Mouse (Mus musculus): ENCODE results near the gene Tgfbr3l. TPM values are rescaled to one million over a fixed set of nuclear protein-coding genes. Genes with fewer than 3 reads are reported as not detected.

Gene Tgfbr3l
- 13.9 and 25.2 TPM in 2 replicates for polyA plus RNA-seq (2012; rRNA removed)

DNA sequence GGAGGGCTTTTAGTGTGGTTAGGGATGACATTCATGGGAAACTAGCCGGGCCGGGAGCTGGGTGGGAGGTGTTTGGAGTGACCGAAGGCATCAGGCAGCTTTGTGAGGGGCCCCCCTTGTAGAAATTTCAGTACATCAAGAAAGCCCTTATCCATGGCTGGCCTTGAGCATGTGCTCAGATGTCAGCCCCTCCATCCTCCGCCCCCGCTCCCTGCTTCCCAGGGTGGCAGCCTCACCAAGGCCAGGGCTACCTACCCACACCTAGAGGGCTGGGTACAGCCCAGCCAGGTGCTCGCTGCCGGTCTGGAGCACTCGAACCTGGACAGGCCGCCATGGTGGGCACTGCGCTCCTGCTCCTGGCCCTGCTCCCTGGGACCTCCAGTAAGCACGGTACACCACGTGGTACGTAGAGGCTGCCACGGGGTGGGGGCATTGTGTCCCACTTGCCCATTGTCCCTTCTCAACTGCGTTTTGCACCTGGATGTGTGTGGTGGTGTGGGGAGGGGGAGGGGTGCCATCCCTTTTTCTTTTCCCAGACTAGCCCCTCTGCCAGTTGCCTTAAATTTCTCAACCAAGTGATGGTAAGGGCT, at the start of gene Tgfbr3l:
Gene Tgfbr3l, plus strand, starts transcription at position 264 of the 590 bp plus-strand sequence.
- Histone ChIP-seq H3K27me3 (ENCODE audit: control insufficient read depth, insufficient read depth, low read length) (no peaks in the 10 kb centered on the region), H3K36me3 (ENCODE audit: control insufficient read depth, insufficient read depth, low read length) (peaks cover 33% of the 10 kb centered on the region), H3K4me1 (ENCODE audit: control insufficient read depth, insufficient read depth, insufficient read length) (peaks cover 2% of the 10 kb centered on the region; the same call in 1 of the 2 replicates), H3K27ac (ENCODE audit: insufficient read depth, low read length) (no peak within 1 kb of the TSS), H3K4me3 (ENCODE audit: extremely low read depth, insufficient read depth, insufficient read length) (no peak within 1 kb of the TSS)
- TF ChIP-seq CTCF (IDR thresholded peaks at IDR 0.05; ENCODE audit: extremely low read depth, insufficient read depth, insufficient read length, insufficient replicate concordance) = no peak
- TF ChIP-seq POLR2A (IDR thresholded peaks at IDR 0.05; ENCODE audit: low read depth, low read length) = no peak
- no peak for DNase-seq (ENCODE audit: low read depth in 1 of 2, low spot score in 2 of 2)
- WGBS = 92% methylated on average over 15 of the region's 15 CpGs

DNA sequence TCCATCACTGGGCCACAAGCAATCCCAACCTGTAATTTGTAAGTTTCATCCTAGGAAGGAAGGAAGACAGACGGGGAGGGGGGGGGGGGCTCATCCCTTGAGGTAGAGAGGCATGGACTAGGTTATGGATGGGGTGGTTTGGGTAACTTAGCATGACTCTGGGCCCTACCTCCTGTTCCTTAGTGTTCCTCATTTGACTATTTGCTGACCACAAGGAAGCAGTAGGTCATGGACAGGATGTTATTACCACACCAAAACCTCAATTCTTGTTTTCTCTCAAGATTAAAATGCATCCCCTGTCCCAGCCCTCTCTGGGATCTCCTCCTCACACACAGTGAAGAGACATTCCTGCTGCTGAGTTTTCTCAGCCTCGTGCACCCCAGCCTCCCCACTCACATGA, 46.7 kb upstream of the Tgfbr3l start:
- WGBS = 48% methylated on average over 2 of the region's 2 CpGs
- no peak overlapping the region for H3K4me3 ChIP-seq (ENCODE audit: extremely low read depth, insufficient read depth, insufficient read length)
- no peaks in the 10 kb centered on the region for H3K4me1 ChIP-seq (ENCODE audit: control insufficient read depth, insufficient read depth, insufficient read length)
- H3K27ac ChIP-seq (ENCODE audit: insufficient read depth, low read length) = no peak overlapping the region
- H3K36me3 ChIP-seq (ENCODE audit: control insufficient read depth, insufficient read depth, low read length) = peaks cover 2% of the 10 kb centered on the region; the same call in 1 of the 2 replicates
- no peak for DNase-seq (ENCODE audit: low read depth in 1 of 2, low spot score in 2 of 2)
- TF ChIP-seq POLR2A (IDR thresholded peaks at IDR 0.05; ENCODE audit: low read depth, low read length) (no peak), CTCF (IDR thresholded peaks at IDR 0.05; ENCODE audit: extremely low read depth, insufficient read depth, insufficient read length, insufficient replicate concordance) (no peak)
- no peaks in the 10 kb centered on the region for H3K27me3 ChIP-seq (ENCODE audit: control insufficient read depth, insufficient read depth, low read length)

DNA sequence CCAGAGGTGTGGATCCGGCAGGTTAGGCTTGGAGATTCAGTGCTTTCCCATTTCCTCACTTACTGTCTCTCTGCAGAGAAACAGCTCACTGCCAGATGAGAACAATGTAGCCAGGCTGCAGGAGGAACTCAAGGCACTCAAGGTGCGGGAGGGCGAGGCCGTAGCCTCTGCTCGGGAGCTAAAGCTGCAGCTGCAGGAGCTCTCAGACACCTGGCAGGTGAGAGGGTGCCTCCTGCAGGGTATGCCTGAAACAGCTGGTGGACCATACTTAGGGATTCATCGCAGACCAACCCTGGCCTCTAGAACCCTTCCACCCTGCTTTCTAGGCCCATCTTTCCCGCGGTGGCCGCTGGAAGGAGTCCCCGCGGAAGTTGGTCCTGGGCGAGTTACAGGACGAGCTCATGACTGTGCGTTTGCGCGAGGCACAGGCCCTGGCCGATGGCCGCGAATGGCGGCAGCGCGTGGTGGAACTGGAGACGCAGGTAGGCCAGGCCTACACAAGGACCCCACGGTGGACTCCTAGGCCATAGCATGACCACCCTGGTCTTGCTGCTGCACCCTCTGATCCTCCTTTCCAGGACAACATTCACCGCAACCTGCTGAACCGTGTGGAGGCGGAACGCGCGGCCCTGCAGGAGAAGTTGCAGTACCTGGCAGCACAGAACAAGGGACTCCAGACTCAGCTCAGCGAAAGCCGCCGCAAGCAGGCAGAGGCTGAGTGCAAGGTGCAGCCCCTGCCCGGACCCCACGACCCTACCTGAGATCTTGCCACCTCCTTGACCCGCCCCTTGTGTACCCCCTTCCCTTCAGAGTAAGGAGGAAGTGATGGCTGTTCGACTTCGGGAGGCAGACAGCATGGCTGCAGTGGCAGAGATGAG, 42.5 kb upstream of the Tgfbr3l start:
- 78% methylated on average over 38 of the region's 38 CpGs for WGBS
- TF ChIP-seq CTCF (IDR thresholded peaks at IDR 0.05; ENCODE audit: extremely low read depth, insufficient read depth, insufficient read length, insufficient replicate concordance) = no peak
- no peak for TF ChIP-seq POLR2A (IDR thresholded peaks at IDR 0.05; ENCODE audit: low read depth, low read length)
- Histone ChIP-seq H3K27me3 (ENCODE audit: control insufficient read depth, insufficient read depth, low read length) (no peaks in the 10 kb centered on the region), H3K27ac (ENCODE audit: insufficient read depth, low read length) (no peak overlapping the region), H3K4me1 (ENCODE audit: control insufficient read depth, insufficient read depth, insufficient read length) (no peaks in the 10 kb centered on the region), H3K4me3 (ENCODE audit: extremely low read depth, insufficient read depth, insufficient read length) (no peak overlapping the region), H3K36me3 (ENCODE audit: control insufficient read depth, insufficient read depth, low read length) (peaks cover 2% of the 10 kb centered on the region; the same call in 1 of the 2 replicates)
- no peak for DNase-seq (ENCODE audit: low read depth in 1 of 2, low spot score in 2 of 2)

DNA sequence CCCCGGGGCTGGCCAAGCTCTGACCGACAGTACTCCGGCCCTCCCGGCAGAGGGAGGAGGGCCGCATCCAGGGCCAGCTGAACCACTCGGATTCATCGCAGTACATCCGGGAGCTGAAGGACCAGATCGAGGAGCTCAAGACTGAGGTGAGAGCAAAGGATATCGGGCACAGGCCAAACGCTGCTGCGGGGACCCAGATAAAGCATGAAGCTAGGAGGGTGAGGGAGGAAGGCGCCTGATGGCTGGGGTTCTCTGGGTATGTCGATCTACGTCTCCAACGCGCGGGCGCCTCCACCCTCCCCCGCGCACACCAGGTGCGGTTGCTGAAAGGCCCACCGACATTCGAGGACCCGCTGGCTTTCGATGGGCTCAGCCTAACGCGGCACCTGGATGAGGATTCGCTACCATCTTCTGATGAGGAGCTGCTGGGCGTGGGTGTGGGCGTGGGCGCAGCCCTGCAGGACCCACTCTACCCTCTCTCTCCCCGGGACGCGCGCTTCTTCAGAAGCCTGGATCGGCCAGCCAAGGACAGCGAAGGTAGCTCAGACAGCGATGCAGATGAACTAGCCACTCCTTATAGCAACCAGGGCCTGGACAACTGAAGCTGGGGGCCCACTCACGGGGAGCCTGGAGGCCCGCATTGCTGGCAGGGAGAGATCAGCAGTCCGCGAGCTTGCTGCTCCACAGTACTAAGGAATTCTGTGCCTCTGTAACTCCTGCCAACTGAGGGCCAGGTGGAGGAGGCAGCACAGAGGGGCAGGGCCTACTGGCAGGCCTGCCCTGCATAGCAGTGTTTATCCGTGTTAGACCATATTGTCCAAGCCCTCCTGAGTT, 41.6 kb upstream of the Tgfbr3l start:
- Histone ChIP-seq H3K4me3 (ENCODE audit: extremely low read depth, insufficient read depth, insufficient read length) (no peak overlapping the region), H3K4me1 (ENCODE audit: control insufficient read depth, insufficient read depth, insufficient read length) (no peaks in the 10 kb centered on the region), H3K27me3 (ENCODE audit: control insufficient read depth, insufficient read depth, low read length) (no peaks in the 10 kb centered on the region), H3K36me3 (ENCODE audit: control insufficient read depth, insufficient read depth, low read length) (peaks cover 2% of the 10 kb centered on the region; the same call in 1 of the 2 replicates), H3K27ac (ENCODE audit: insufficient read depth, low read length) (no peak overlapping the region)
- 79% methylated on average over 44 of the region's 44 CpGs for WGBS
- TF ChIP-seq POLR2A (IDR thresholded peaks at IDR 0.05; ENCODE audit: low read depth, low read length) (no peak), CTCF (IDR thresholded peaks at IDR 0.05; ENCODE audit: extremely low read depth, insufficient read depth, insufficient read length, insufficient replicate concordance) (no peak)
- DNase-seq (ENCODE audit: low read depth in 1 of 2, low spot score in 2 of 2) = no peak

GRCm38 (mm10) chr8:4207016-4207350, 41.0 kb upstream of the Tgfbr3l start:
- 91% methylated on average over 2 of the region's 2 CpGs for WGBS
- peaks cover 2% of the 10 kb centered on the region; the same call in 1 of the 2 replicates for H3K36me3 ChIP-seq (ENCODE audit: control insufficient read depth, insufficient read depth, low read length)
- no peaks in the 10 kb centered on the region for H3K27me3 ChIP-seq (ENCODE audit: control insufficient read depth, insufficient read depth, low read length)
- DNase-seq (ENCODE audit: low read depth in 1 of 2, low spot score in 2 of 2) = no peak
- H3K27ac ChIP-seq (ENCODE audit: insufficient read depth, low read length) = no peak overlapping the region
- no peak overlapping the region for H3K4me3 ChIP-seq (ENCODE audit: extremely low read depth, insufficient read depth, insufficient read length)
- TF ChIP-seq POLR2A (IDR thresholded peaks at IDR 0.05; ENCODE audit: low read depth, low read length) = no peak
- no peak for TF ChIP-seq CTCF (IDR thresholded peaks at IDR 0.05; ENCODE audit: extremely low read depth, insufficient read depth, insufficient read length, insufficient replicate concordance)
- no peaks in the 10 kb centered on the region for H3K4me1 ChIP-seq (ENCODE audit: control insufficient read depth, insufficient read depth, insufficient read length)

GRCm38 (mm10) chr8:4211097-4211496, 36.9 kb upstream of the Tgfbr3l start:
- H3K4me3 ChIP-seq (ENCODE audit: extremely low read depth, insufficient read depth, insufficient read length) = no peak overlapping the region
- peaks cover 4% of the 10 kb centered on the region for H3K27me3 ChIP-seq (ENCODE audit: control insufficient read depth, insufficient read depth, low read length)
- no peak overlapping the region for H3K27ac ChIP-seq (ENCODE audit: insufficient read depth, low read length)
- TF ChIP-seq CTCF (IDR thresholded peaks at IDR 0.05; ENCODE audit: extremely low read depth, insufficient read depth, insufficient read length, insufficient replicate concordance) (no peak), POLR2A (IDR thresholded peaks at IDR 0.05; ENCODE audit: low read depth, low read length) (no peak)
- WGBS = 80% methylated on average over 6 of the region's 6 CpGs
- no peaks in the 10 kb centered on the region; the same call in 1 of the 2 replicates for H3K36me3 ChIP-seq (ENCODE audit: control insufficient read depth, insufficient read depth, low read length)
- no peak for DNase-seq (ENCODE audit: low read depth in 1 of 2, low spot score in 2 of 2)
- H3K4me1 ChIP-seq (ENCODE audit: control insufficient read depth, insufficient read depth, insufficient read length) = peaks cover 11% of the 10 kb centered on the region; the same call in 1 of the 2 replicates

Data from spleen, adult 2 months (tissue).